Mouse (Mus musculus): ENCODE measurements around the gene Tmem40. TPM values are rescaled to one million over a fixed set of nuclear protein-coding genes. Genes with fewer than 3 reads are reported as not detected.

Tmem40 gene
- total RNA-seq, 2 experiments from 2014 or later: 0.36 TPM; not detected in 1

GRCm38 (mm10) chr6:115717715-115718558, 44.3 kb downstream of the Tmem40 start:
- intact Hi-C loops (cut with DNase I): no loop called here
- peak; percentile 53 to 68 for DNase-seq

GRCm38 (mm10) chr6:115717101-115717652, 45.0 kb downstream of the Tmem40 start:
- intact Hi-C loops (cut with DNase I): no loop called here
- DNase-seq: peak; percentile 62 to 65

- intact Hi-C loops (cut with DNase I): no loop called here
- no peak for DNase-seq
Observed at GRCm38 (mm10) chr6:115711261-115711660, 50.9 kb downstream of the Tmem40 start.

GRCm38 (mm10) chr6:115702901-115703300, 59.3 kb downstream of the Tmem40 start:
- DNase-seq: no peak
- intact Hi-C loops (cut with DNase I): no loop called here

- no peak for DNase-seq
- intact Hi-C loops (cut with DNase I): no loop called here
Observed at GRCm38 (mm10) chr6:115701302-115701701, 60.9 kb downstream of the Tmem40 start.

- no peak for DNase-seq
- intact Hi-C loops (cut with DNase I): no loop called here
Observed at GRCm38 (mm10) chr6:115700778-115701177, 61.4 kb downstream of the Tmem40 start.

GRCm38 (mm10) chr6:115698699-115699098, 63.5 kb downstream of the Tmem40 start:
- intact Hi-C loops (cut with DNase I): no loop called here
- DNase-seq: no peak

- intact Hi-C loops (cut with DNase I): no loop called here
- peak; percentile 7 to 22 for DNase-seq
Observed at GRCm38 (mm10) chr6:115697739-115698558, 64.3 kb downstream of the Tmem40 start.

GRCm38 (mm10) chr6:115696707-115697215, 65.4 kb downstream of the Tmem40 start:
- DNase-seq: no peak
- intact Hi-C loops (cut with DNase I): no loop called here

GRCm38 (mm10) chr6:115695124-115695523, 67.1 kb downstream of the Tmem40 start:
- peak; percentile 29 to 51 for DNase-seq
- intact Hi-C loops (cut with DNase I): no loop called here

- peak; percentile 44 to 66 for DNase-seq
- intact Hi-C loops (cut with DNase I): no loop called here
Observed at GRCm38 (mm10) chr6:115694441-115694842, 67.8 kb downstream of the Tmem40 start.

- peak in 1 of 2 experiments; percentile 35 for DNase-seq
- intact Hi-C loops (cut with DNase I): loop anchor here (2.0 kb wide), 1 partner anchor 16 kb away; the partner anchor contains the start of gene Raf1
Observed at GRCm38 (mm10) chr6:115692963-115693730, 69.1 kb downstream of the Tmem40 start.

- no peak for DNase-seq
- intact Hi-C loops (cut with DNase I): loop anchor here (2.0 kb wide), 1 partner anchor 16 kb away; the partner anchor contains the start of gene Raf1
Observed at GRCm38 (mm10) chr6:115692163-115692950, 69.9 kb downstream of the Tmem40 start.

- intact Hi-C loops (cut with DNase I): no loop called here
Observed at GRCm38 (mm10) chr6:115690105-115690504, 72.1 kb downstream of the Tmem40 start.

GRCm38 (mm10) chr6:115688589-115688988, 73.6 kb downstream of the Tmem40 start:
- DNase-seq: no peak
- intact Hi-C loops (cut with DNase I): no loop called here

More at GRCm38 (mm10) chr6:115690105-115690504, 72.1 kb downstream of the Tmem40 start:
- no peak for DNase-seq

GRCm38 (mm10) chr6:115687753-115688152, 74.5 kb downstream of the Tmem40 start:
- intact Hi-C loops (cut with DNase I): no loop called here
- no peak for DNase-seq

GRCm38 (mm10) chr6:115684851-115685646, 77.2 kb downstream of the Tmem40 start:
- no peak for DNase-seq
- intact Hi-C loops (cut with DNase I): no loop called here

GRCm38 (mm10) chr6:115684271-115684670, 77.9 kb downstream of the Tmem40 start:
- intact Hi-C loops (cut with DNase I): no loop called here
- DNase-seq: no peak
